Mouse (Mus musculus): ENCODE results near the gene Gm21996.

Gene Gm21996

DNA sequence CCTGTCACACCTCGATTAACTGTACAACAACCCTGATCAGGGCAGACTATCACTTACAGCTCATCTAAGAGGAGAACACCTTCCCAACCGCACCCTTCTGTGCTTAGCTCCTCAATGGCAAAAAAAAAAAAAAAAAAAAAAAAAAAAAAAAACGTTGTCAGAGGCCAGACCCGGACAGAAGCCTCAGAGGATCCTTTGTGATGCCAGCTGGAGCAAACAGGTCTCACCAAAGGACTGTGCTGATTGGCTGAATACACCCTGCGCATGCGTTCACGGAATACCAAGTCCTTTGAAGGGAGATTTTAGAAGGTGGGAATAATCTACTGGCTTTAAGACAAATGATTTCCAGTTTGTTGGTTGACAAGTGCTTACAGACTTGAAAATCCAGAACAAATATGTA, at the start of gene Gm21996:
TSS of gene Gm21996 (minus strand) at position 101 of the 400 bp plus-strand sequence.
- 89% methylated on average over 3 of the region's 7 CpGs for WGBS
